Mouse (Mus musculus) ES-E14 (cell line): Measurements from ENCODE around the gene Kbtbd13. TPM values are rescaled to one million over a fixed set of nuclear protein-coding genes. Genes with fewer than 3 reads are reported as not detected.

Experiments
- DNase-seq: peaks from one replicate; pipeline ENCODE4 v3.0.0-alpha.2; 2013; ENCODE audit warnings: low read depth, low spot score
- H3K27ac ChIP-seq: 2 replicates; pipeline ENCODE4 v1.5.1; 2012; ENCODE audit warnings: low read depth, mild to moderate bottlenecking, low read length, moderate library complexity, mixed read lengths; ENCODE audit not compliant: poor library complexity, insufficient read depth, severe bottlenecking
- H3K36me3 ChIP-seq: 2 replicates; pipeline ENCODE4 v1.6.1; 2012; ENCODE audit warnings: mild to moderate bottlenecking, low read length, moderate library complexity, mixed read lengths; ENCODE audit not compliant: control insufficient read depth, poor library complexity, insufficient read depth, severe bottlenecking
- H3K4me1 ChIP-seq, 2 experiments: fragments of 150-350 bp in 1 of 2; sonication (generic) in 1 of 2; 2 replicates each; pipeline ENCODE4 v1.6.1; 2012; ENCODE audit warnings: low read length in 2 of 2, mild to moderate bottlenecking in 1 of 2, mixed read lengths in 1 of 2; ENCODE audit not compliant: control insufficient read depth in 2 of 2, insufficient read depth in 2 of 2, poor library complexity in 1 of 2
- H3K4me3 ChIP-seq, 2 experiments: fragments of 150-350 bp in 1 of 2; sonication (generic) in 1 of 2; 2 replicates each; pipeline ENCODE4 v1.5.1; 2012; ENCODE audit warnings: low read length in 2 of 2, low read depth in 1 of 2, mild to moderate bottlenecking in 1 of 2, mixed read lengths in 1 of 2; ENCODE audit not compliant: insufficient read depth in 1 of 2, poor library complexity in 1 of 2, severe bottlenecking in 1 of 2
- H3K9ac ChIP-seq: 2 replicates; pipeline ENCODE4 v1.6.1; 2012; ENCODE audit warnings: low read depth, mild to moderate bottlenecking, low read length, mixed read lengths; ENCODE audit not compliant: poor library complexity, insufficient read depth, severe bottlenecking
- H3K9me3 ChIP-seq: fragments of 150-350 bp; sonication (generic); 2 replicates; pipeline ENCODE4 v1.6.1; 2012; ENCODE audit warnings: low read depth, mild to moderate bottlenecking, low read length; ENCODE audit not compliant: control insufficient read depth, insufficient read depth
- CHD2 ChIP-seq: IDR thresholded peaks from 2 replicates; pipeline ENCODE4 v1.6.1; 2014; ENCODE audit warnings: mild to moderate bottlenecking, low read depth, low read length, inconsistent platforms
- HCFC1 ChIP-seq: IDR thresholded peaks from 2 replicates; pipeline ENCODE4 v1.6.1; 2012; ENCODE audit warnings: low read length, inconsistent platforms, borderline replicate concordance; ENCODE audit not compliant: insufficient read depth
- MAFK ChIP-seq: IDR thresholded peaks from 2 replicates; pipeline ENCODE4 v1.6.1; 2014; ENCODE audit warnings: mild to moderate bottlenecking, low read depth, low read length, inconsistent platforms; ENCODE audit not compliant: insufficient read depth
- ZC3H11A ChIP-seq: IDR thresholded peaks from 2 replicates; pipeline ENCODE4 v1.6.1; 2012; ENCODE audit warnings: low read depth, mild to moderate bottlenecking, inconsistent platforms, low read length, borderline replicate concordance
- ZNF384 ChIP-seq: IDR thresholded peaks from 2 replicates; pipeline ENCODE4 v1.6.1; 2012; ENCODE audit warnings: low read depth, low read length, inconsistent platforms
- in situ Hi-C, 2 experiments: fragments of 600-800 bp; cut with MboI; formaldehyde crosslinking; loops; one replicate each; pipeline ENCODE4 v1.15.1; 2025; ENCODE audit warnings: low sequenced_read_pairs in 2 of 2, inconsistent platforms in 1 of 2; ENCODE audit not compliant: unreplicated experiment in 2 of 2
- total RNA-seq: library from RNA; depleted of rRNA; stranded (reverse); fragments of 300-350 nt; gene quantifications from 2 replicates; pipeline ENCODE4 v1.2.3, GENCODE M21; 2012

The Kbtbd13 gene
- total RNA-seq, 1 experiment: 0.71 TPM

DNA sequence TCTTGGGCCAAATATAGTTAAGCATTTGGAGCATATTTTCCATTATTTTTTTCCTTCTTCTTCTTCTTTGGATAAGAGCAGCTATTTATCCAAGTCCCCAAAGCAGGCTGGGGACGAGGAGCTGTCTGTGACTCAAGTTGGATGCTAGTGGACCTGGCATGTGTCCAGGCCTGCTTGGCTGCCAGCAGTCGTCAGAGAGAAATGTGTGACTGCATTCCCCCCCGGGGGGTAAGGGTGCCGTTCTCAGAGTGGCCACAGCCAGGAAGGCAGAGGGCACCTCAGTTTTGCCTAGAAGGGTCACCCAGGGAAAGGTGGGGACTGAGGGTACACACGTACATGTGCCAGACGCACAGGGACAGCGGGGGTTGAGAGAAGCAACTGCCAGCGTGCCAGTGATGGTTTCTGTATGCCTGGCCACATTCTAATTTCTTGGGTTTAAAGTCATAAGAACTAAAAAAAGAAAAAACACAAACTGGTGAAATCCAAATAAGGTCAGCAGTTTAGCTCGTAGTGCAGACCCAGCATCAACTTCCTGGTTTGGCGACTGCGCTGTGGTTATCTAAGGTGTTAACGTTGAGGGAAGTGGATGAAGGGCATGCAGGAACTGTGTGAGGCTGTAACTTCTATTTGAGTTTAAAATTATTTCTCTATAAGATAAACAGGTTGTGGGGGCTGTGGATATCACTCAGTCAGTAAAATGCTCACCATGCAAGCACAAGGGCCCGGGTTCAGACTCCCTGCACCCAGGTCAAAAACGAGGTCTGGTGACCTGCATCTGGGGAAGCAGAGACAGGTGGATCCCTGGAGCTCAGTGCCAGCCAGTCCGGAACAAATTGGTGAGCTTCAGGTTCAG is 13.1 kb upstream of the Kbtbd13 start:
- in situ Hi-C loops: no loop called here
- H3K9me3 ChIP-seq: no peaks in the 10 kb centered on the region
- H3K9ac ChIP-seq: no peak overlapping the region
- no peaks in the 10 kb centered on the region for H3K36me3 ChIP-seq
- H3K4me1 ChIP-seq: no peaks in the 10 kb centered on the region
- H3K4me3 ChIP-seq: no peak overlapping the region
- no peak overlapping the region for H3K27ac ChIP-seq
- no peak for DNase-seq
- TF ChIP-seq ZNF384: no peak
- TF ChIP-seq HCFC1: no peak
- no peak for TF ChIP-seq ZC3H11A
- TF ChIP-seq CHD2: no peak
- TF ChIP-seq MAFK: no peak

DNA sequence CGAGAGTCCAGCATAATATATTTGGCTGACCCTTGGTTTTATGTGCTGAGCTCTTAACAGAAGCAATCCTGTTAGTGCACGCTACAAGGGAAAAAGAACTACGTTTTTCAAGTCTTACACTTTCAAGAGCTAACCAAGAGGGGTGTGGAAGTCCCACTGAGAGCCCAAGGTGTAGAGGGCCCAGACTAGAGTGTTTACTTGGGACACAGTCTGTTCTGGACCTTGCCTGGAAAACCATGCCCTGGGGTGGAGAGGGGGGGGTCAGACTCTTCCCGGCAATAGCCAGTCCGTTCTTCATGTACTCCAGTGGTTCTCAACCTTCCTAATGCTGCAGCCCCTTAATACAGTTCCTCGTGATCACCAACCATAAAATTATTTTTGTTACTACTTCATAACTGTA is 8.5 kb upstream of the Kbtbd13 start:
- no peaks in the 10 kb centered on the region for H3K4me1 ChIP-seq
- H3K9me3 ChIP-seq: no peaks in the 10 kb centered on the region
- H3K27ac ChIP-seq: no peak overlapping the region
- H3K9ac ChIP-seq: no peak overlapping the region
- H3K36me3 ChIP-seq: no peaks in the 10 kb centered on the region
- no peak for TF ChIP-seq ZNF384
- no peak for TF ChIP-seq HCFC1
- no peak for TF ChIP-seq MAFK
- no peak for TF ChIP-seq ZC3H11A
- no peak for TF ChIP-seq CHD2
- H3K4me3 ChIP-seq: no peak overlapping the region
- DNase-seq: no peak
- in situ Hi-C loops: no loop called here

GRCm38 (mm10) chr9:65398279-65398678 is 6.8 kb upstream of the Kbtbd13 start, which contains the start of gene Rasl12:
Gene Rasl12, plus strand, starts transcription at chr9:65398506.
- no peak for DNase-seq
- Histone ChIP-seq H3K4me1 (no peaks in the 10 kb centered on the region), H3K4me3 (peak within 1 kb of the TSS; percentile 60 to 68), H3K9ac (peak within 1 kb of the TSS; percentile 42; the same call in 1 of the 2 replicates), H3K9me3 (no peaks in the 10 kb centered on the region), H3K27ac (no peak within 1 kb of the TSS), H3K36me3 (no peaks in the 10 kb centered on the region)
- in situ Hi-C loops: no loop called here
- TF ChIP-seq ZC3H11A (no peak), CHD2 (no peak), HCFC1 (no peak), ZNF384 (no peak), MAFK (no peak)

GRCm38 (mm10) chr9:65394360-65394759 is 2.9 kb upstream of the Kbtbd13 start:
- H3K4me3 ChIP-seq: no peak overlapping the region
- in situ Hi-C loops: no loop called here
- no peak for DNase-seq
- H3K9ac ChIP-seq: no peak overlapping the region
- no peaks in the 10 kb centered on the region for H3K36me3 ChIP-seq
- no peak for TF ChIP-seq MAFK
- no peak for TF ChIP-seq CHD2
- TF ChIP-seq ZNF384: no peak
- no peak for TF ChIP-seq ZC3H11A
- TF ChIP-seq HCFC1: no peak
- H3K4me1 ChIP-seq: peaks cover 0 to 3% of the 10 kb centered on the region in 2 experiments; a peak in 1 of 4 replicates
- H3K9me3 ChIP-seq: no peaks in the 10 kb centered on the region
- H3K27ac ChIP-seq: no peak overlapping the region
